Mouse (Mus musculus): ENCODE results near the gene B3glct. TPM values are rescaled to one million over a fixed set of nuclear protein-coding genes. Genes with fewer than 3 reads are reported as not detected.

B3glct gene
- polyA plus RNA-seq, 1 experiment from 2014 or later, result 8.0 TPM

Other genes starting within 250 kb of the B3glct start
- gene Tex26, start 238.6 kb upstream of the B3glct start, polyA plus RNA-seq (2015; fragmentation: Nextera tagmentation; extraction: Ambion mirVana), result 0.31 and 0.89 TPM in 2 replicates
- 0.13 TPM in 1 of 2 replicates, not detected in the other for gene Wdr95, start 149.6 kb upstream of the B3glct start, polyA plus RNA-seq (2015; fragmentation: Nextera tagmentation; extraction: Ambion mirVana)
- gene Hsph1, start 41.9 kb upstream of the B3glct start, polyA plus RNA-seq (2015; fragmentation: Nextera tagmentation; extraction: Ambion mirVana), result 26.4 and 28.6 TPM in 2 replicates